Mouse (Mus musculus): ENCODE results near the gene Gm10354. TPM values are rescaled to one million over a fixed set of nuclear protein-coding genes. Genes with fewer than 3 reads are reported as not detected.
"Not testable (repeated sequence)": the region's sequence is repeated elsewhere in the genome, so short reads cannot be mapped to it uniquely, and the experiment has no call there.

Gene Gm10354
- total RNA-seq (2021), result not detected
- polyA plus RNA-seq (2012; rRNA removed), result not detected in 2 replicates
- long read RNA-seq, result 0 reads

DNA sequence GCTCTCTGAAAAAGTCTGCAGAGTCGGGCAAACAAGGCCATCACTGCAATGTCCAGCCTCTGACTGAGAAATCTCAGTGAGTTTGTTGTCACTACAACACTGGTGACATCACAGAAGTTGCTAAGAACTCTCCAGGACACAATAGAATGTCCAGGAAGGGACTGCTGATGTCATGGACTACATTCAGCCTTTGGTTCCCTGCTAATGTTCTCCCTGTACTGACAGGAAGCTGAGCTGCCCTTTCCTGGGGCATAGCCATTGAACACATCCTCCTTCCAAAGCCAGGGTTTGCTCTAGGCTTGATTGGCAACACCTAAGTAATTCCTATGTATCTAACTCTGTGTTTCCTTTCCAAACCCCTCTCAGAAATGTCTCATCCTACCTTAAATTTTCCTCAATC is at the start of gene Gm10354:
Gene Gm10354 (minus strand): TSS at position 101 of the 400 bp plus-strand sequence.
- not testable (repeated sequence) for DNase-seq

DNA sequence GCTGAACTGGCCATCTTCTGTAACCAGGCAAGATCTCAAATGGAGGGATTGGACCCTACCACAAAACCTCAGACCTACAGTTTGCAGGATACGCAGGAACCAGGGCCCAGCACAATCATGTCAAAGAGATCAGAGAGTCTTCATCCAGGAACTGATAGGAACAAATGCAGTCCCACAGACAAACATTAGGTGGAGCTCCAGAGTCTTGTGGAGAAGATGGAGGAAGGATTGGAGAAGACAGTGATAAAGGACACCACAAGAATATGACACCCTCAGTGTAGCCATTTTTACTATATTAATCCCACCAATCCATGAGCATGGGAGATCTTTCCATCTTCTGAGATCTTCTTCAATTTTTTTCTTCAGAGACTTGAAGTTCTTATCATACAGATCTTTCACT is 45.6 kb upstream of the Gm10354 start:
- DNase-seq, result peak; percentile 20

DNA sequence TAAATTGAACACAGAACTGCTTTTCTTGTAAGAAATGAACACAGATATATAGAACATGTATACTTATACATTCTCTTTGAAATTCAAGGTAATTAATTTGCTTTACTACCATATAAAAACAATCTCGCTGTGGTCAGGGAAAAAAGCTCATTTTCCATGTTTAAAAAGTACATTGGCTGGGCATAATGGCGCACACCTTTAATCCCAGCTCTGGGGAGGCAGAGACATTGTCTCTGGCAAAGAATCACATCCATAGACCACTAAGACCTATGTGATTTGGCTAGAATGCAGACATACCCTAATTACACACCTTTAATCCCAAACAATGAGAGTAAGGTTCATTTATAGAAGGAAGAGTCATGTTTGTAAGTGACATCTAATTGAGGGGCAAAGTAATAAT is 41.3 kb upstream of the Gm10354 start:
- not testable (repeated sequence) for DNase-seq

DNA sequence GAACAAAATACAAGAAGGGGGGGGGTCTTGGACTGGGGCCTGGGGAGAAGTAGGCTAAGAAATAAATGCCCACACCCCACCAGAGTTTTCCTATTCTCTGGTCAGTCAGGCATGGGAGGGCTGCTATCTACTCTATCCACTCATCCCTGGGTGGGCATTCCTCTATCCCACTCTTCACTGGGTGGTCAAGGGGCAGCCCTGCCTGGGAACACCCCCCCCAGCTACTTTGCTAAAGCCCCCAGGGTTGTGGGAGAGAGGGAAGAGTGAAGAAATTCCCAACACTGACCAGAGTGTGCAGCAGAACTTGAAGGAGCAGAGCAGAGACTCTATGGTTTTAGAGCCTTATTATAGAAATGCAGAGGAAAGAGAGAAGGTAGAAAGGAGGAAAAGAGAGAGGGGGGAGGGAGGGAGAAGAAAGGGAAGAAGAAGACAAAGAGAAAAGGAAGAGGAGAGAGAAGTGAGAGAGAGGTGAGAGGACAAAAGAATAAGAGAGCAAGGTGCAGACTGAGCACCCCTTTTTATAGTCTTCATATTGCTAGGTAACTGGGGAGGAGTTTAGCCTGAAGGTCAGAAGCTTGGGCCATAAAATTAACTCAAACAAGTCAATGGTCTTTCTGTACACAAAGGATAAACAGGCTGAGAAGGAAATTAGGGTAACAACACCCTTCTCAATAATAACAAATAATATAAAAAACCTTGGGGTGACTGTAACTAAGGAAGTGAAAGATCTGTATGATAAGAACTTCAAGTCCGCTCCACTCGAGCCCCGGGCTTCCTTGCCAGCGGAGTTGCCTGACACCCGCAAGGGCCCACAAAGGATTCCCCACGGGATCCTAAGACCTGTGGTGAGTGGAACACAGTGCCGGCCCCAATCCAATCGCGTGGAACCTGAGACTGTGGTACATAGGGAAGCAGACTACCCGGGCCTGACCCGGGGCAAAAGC is 32.2 kb upstream of the Gm10354 start:
- not testable (repeated sequence) for DNase-seq

DNA sequence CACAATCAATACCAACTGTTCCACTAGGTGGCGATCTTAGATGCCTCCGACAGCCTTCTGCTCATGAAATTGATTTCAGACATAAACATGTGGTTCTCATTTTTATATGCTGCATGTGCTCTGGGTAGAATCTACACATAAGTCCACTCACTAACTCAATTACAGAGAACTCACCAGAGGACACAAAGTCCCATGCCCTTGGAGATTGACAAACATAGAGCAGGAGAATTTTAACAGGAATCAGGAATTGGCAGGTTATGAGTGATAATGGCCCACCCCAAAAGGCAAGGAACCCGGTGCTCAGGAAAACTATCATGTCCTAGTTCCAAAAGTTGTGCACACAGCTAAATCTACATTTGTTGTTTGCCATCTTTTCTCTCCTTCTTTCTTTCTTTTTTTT is 28.2 kb upstream of the Gm10354 start:
- DNase-seq, result not testable (repeated sequence)

DNA sequence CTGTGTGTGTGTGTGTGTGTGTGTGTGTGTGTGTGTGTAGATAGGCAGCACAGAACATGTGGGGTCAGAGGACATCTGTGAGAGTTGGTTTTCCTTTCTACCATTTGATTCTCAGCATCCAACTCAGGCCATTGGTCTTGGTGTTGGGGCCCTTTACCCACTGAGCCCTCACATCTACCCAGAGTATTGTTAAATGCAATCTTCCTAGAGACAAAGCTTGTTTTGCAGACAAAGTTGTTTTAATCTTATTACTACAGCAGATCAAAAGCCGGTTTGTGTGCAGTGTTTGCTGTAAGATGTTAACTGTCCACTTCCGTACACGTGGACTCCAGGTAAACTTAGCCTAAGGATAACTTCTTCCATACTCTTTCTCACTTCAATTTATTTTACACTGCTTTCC is 27.6 kb upstream of the Gm10354 start:
- DNase-seq, result not testable (repeated sequence)

DNA sequence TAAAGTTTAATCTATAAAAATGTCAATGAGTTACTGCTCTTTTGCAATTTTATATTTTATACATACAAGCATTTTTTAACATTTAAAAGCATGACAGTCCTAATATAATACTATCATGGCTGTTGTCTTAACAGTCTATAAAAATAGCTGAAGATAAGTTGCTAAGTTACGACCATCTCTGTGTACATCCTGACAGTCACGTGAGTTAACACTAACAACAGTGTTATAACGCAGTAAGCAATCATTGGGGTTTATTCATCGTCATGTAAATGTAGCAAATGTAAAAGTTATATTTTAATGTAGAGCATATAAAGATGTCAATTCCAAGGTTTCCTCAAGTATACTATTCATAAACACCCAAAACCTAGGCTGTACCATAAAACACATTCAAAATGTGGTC is 26.8 kb upstream of the Gm10354 start:
- not testable (repeated sequence) for DNase-seq

DNA sequence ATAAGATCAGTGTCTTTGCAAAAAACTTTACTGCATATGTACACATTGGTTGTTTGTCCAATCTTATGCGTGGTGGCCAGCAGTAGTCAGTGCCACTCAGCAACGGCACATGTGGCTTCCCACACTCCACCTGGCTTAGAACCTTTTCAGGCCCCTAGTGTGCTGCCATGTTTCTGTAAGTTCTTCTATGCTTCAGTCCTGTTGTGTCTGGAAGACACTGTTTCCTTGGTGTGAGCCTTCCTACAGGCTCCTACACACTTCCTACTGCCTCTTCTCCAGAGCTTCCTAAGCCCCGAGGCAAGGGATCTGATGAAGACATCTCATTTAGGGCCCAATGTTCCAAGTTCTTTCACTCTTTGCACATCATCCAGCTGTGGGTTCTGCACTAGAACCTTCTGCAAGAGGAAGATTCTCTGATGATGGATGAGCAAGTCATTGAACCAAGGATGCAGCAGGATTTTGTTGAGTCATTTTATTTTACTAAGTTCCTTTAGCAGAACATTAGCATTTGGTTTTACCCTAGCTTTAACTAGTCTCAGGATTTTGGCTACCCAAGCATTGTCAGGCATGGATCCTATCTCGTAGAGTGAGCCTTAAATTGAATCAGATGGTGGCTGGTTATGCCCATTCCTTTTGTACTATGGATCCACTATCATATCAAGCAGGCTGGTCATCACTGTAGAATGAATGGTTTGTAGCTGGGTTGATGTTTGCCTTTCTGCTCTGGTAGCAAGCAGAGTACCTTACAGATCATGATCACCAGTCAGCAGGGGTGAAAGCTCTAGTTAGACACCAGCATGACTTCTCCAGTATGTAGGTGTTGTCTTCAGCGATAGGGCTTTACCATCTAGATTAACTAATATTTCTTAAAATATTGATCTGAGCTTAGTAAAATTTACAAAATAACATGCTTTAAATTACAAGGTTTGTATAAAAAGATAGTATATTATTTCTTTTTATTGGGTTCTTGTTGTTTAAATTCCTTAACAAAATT is 26.1 kb upstream of the Gm10354 start:
- DNase-seq, result not testable (repeated sequence)

DNA sequence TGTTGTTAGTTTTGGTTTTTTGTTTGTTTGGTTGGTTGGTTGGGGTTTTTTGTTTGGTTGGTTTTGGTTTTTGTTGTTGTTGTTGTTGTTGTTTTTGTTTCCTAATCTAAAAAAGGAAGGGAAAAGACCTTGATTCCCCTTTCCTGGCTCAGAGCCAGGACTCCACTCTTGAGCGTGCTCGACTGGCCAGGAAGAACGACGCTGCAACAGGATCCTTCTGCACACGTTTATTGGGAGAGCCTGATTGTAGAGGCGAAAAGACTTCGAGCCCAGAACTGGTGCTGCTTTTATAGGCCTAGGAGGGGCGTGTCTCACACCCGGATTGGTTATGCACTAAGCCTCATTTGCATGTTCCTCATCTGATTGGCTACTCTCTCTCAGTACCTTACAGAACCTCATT is 19.3 kb upstream of the Gm10354 start:
- DNase-seq, result not testable (repeated sequence)

DNA sequence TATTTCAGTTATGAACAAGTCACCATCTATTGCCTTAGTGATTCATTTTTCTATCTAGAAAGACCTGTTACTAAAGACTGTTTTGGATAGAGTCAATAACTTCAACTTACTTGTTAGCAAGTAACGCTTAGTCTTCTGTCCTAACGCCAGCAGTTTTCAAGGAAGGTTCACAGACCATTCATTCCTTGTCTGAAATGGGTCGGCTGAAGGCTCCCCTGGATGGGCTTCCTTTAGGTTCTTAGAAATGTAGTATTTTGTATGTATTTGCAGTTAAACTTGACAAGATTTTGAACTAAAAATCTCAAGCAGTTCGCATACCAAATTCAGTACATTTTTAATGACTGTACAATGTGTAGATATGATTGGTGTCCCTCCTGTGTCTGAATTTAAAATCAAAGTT is 18.8 kb upstream of the Gm10354 start:
- DNase-seq, result not testable (repeated sequence)

DNA sequence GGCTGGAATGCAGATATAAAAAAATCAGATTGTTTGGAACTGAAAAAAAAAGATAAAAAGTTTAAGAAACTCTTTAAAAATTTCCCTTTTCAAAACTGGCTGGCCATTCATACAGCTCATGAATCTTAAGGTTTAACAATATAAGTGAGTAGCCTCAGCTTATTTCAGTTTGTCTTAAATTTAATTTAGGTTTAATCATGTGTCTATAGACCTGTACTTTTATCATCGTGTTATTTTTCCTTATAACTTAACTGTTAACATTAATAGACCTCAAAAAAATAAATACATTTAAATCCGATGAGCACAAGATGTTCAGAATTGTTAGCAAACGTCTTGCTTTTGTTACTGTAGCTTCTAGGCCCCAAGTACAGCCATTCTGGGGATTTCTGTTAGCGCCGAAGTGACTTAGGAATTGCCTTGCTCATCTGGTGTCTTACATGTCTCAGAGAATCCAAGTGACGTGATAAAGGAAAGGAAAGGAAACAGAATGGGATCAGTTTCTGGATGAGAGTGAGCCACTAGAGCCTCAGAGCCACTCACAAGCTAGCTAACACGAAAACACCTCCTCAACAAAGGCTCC is 18.0 kb upstream of the Gm10354 start:
- not testable (repeated sequence) for DNase-seq

DNA sequence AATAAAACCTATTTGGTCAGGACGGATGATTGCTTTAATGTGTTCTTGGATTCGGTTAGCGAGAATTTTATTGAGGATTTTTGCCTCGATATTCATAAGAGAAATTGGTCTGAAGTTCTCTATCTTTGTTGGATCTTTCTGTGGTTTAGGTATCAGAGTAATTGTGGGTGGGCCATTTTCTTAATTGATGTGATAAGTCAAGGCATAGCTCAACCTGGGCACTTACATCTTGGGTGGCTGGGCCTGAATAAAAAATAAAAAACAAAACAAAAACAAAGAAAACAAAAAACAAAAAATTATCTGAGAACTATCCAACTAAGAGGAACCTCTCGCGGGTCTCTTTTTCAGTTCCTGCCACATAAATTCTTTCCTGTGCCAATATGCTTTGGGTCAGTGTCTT is 15.4 kb upstream of the Gm10354 start:
- not testable (repeated sequence) for DNase-seq

DNA sequence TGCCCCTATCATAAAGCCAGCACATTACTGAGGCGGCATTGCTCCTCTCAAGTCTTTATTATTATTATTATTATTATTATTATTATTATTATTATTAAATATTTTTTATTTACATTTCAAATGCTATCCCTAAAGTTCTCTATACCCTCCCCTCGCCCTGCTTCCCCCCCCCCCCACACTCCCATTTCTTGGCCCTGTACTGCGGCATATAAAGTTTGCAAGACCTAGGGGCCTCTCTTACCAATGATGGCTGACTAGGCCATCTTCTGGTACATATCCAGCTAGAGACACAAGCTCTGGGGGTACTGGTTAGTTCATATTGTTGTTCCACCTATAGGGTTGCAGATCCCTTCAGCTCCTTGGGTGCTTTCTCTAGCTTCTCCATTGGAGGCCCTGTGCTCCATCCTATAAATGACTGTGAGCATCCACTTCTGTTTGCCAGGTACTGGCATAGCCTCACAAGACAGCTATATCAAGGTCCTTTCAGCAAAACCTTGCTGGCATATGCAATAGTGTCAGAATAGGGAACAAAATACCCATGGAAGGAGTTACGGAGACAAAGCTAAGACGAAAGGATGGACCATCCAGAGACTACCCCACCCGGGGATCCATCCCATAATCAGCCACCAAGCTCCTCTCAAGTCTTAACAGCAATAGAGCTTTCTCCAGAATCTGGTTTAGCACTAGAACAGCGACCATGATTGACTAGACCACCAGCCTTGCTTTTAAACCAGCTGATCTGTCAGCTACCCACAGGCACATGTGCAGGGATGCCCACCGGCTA is 11.8 kb upstream of the Gm10354 start:
- not testable (repeated sequence) for DNase-seq

DNA sequence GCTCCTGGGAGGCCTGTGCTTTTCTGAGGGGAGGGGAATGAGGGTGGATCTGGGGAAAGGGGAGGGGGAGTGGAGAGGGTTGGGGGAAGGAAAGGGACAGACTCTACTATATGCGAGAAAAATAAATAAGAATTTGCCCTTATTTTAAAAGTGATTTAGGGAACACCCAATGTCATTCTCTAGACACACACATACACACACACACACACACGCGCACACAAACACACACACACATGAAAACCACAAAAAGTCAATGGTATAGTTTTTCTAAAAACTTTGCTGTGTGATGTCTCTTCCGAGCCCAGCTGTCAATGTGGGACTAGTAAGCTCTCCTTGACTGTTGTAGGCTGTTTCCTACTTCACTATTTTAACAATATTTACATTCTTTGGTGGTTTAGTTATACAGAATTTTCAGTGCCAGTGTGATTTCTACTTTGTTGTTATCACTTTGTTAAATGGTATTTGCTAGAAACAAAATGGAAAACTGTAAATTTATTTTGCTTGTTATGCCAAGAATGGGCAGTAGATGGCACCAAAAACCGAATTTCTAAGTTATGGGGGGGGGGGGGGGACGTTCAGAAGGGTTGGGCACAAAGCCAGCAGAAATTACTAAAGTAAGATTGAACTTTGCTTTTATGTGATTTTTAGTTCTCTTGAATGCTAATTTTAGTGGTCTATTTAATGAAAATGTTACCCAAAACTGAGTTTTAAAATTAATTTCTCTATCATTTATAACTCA is 8.1 kb upstream of the Gm10354 start:
- DNase-seq, result not testable (repeated sequence)

DNA sequence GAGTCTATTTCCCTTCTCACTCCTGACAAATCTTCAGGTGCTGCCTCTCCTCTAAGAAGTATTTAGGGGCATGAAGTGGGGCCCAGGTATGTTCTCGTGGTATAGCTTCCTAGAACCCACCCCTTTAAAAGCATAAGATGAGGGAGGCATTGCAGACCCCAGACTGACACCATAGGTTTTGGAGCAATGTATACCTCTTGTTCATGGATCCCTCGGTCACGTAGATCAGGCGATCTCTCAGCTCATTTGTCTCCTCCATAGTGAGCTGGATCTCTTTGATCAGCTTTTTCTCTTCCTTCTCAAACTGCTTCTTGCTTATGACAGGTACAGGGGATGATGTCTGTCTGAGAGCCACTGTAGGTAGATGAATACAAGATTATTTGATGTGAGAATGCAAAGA is 1.4 kb downstream of the Gm10354 start:
- not testable (repeated sequence) for DNase-seq

DNA sequence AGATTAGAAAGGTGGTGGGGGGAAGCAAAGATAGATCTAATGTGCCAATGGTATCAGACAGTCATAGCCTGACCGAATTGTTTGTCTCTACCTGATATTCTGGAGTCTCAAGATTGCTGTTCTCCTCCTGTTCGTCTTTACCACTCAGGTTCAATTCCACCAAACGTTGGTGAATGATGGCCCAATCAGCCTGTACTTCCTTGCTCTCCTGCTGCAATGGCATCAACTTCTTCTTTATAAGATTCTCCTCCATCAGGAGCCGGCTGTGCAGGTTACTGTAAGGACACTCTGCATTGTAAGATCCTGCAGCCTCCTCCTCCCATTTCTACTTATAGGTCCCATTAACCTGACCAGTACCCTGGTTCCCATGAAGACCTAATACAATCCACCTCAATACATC is 3.4 kb downstream of the Gm10354 start:
- not testable (repeated sequence) for DNase-seq

DNA sequence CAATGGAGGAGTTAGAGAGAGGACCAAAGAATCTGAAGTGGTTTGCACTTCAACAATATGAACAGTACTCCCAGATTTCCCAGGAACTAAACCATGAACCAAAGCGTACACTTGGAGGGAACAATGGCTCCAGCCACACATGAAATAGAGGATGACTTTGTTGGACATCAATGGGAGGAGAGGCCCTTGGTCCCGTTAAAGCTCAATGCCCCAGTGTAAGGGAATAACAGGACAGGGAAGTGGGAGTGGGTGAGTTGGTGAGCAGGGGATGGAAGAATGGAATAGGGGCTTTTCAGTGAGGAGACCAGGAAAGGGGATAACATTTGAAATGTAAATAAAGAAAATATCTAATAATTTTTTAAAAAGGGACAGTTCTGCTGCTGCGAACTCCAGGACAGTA is 5.9 kb downstream of the Gm10354 start:
- not testable (repeated sequence) for DNase-seq

DNA sequence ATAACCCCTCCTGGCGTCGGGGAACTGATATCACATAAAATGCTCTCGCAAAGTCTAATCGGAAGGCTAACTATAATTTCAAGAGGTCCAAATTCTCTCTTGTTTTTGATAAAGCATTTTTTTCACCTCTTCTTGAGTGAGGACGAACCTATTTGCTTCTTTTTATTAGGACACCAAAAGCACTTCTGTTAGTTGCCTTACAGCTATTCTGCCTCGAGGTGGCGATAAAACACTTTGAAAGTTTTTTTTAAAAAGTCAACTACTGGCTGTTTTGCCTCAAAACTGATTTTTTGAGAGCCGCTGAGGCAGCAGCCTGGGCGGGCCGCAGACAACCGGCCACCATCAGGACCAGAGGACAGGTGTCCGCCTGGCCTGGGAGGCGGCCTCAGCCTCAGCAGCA is 14.9 kb downstream of the Gm10354 start:
- DNase-seq, result not testable (repeated sequence)

DNA sequence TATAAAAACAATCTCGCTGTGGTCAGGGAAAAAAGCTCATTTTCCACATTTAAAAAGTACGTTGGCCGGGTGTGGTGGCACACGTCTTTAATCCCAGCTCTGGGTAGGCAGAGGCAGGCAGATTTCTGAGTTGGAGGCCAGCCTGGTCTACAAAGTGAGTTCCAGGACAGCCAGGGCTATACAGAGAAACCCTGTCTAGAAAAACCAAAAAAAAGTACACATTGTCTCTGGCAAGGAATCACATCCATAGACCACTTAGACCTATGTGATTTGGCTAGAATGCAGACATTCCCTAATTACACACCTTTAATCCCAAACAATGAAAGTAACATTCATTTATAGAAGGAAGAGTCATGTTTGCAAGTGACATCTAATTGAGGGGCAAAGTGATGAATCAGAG is 17.2 kb downstream of the Gm10354 start:
- not testable (repeated sequence) for DNase-seq

Data from adrenal gland, adult 2 months (tissue).